Comparison of ENCODE assay signal across 8 mouse cellular contexts in genomic region chr6:119792562-119792961, GRCm38 (mm10). TPM values are rescaled to one million over a fixed set of nuclear protein-coding genes. Genes with fewer than 3 reads are reported as not detected.
DNase-seq lines count a peak whose midpoint lies in the region; TF ChIP-seq lines count a peak whose summit lies in the region.

No protein-coding gene starts in this region.

- DNase-seq in heart, adult 2 months: peak; percentile 34 to 57
- DNase-seq in heart, postnatal 25 days (ENCODE audit: low spot score): no peak
- DNase-seq in CD8-positive naive resting alpha-beta T cell, adult 2 months (ENCODE audit: low read depth in 2 of 2, low spot score in 2 of 2): peak; percentile 16 to 52
- peak; percentile 80 for DNase-seq in brain, embryonic 14.5 days (ENCODE audit: low read depth)
- peak; percentile 41 for DNase-seq in fibroblast of lung, adult 2 months (ENCODE audit: low read depth)
- DNase-seq in large intestine, adult 2 months (ENCODE audit: low read depth, low spot score): peak; percentile 16
- peak; percentile 75 for DNase-seq in lung, postnatal 10 days
- DNase-seq in spleen, postnatal 10 days (ENCODE audit: low spot score in 2 of 2): peak; percentile 12 to 60

- peak; percentile 92 for TF ChIP-seq CTCF in heart, adult 2 months (IDR thresholded peaks at IDR 0.05)
- peak; percentile 78; the same call in 1 of the 2 replicates for TF ChIP-seq CTCF in brain, embryonic 14.5 days (IDR thresholded peaks at IDR 0.05; ENCODE audit: borderline replicate concordance, extremely low read depth, insufficient read depth, insufficient read length)

- peaks cover 2% of the 10 kb centered on the region; the same call in 1 of the 2 replicates for H3K79me2 ChIP-seq in heart, adult 2 months (replicated peaks; ENCODE audit: control insufficient read depth, insufficient read depth, low read length)

- H3K36me3 ChIP-seq in heart, adult 2 months (ENCODE audit: control insufficient read depth, insufficient read depth, low read length): no peaks in the 10 kb centered on the region

- H3K4me1 ChIP-seq in heart, adult 2 months (ENCODE audit: control insufficient read depth, insufficient read depth, low read length): no peaks in the 10 kb centered on the region

- no peaks in the 10 kb centered on the region for H3K27me3 ChIP-seq in heart, adult 2 months (ENCODE audit: control insufficient read depth, insufficient read depth, low read length)

- 28% methylated on average over 2 of the region's 2 CpGs for WGBS in heart, adult 2 months
- 16% methylated on average over 2 of the region's 2 CpGs for WGBS in large intestine, adult 2 months

- intact Hi-C loops in heart, adult 2 months (cut with DNase I): loop anchor here (1.0 to 10.0 kb wide), 4 partner anchors 132 to 532 kb away; no protein-coding TSS in a partner anchor
- intact Hi-C loops in heart, postnatal 25 days (cut with DNase I): loop anchor here (2.0 to 5.0 kb wide), 4 partner anchors 55 to 405 kb away; partner anchors contain the start of gene Erc1

- TF ChIP-seq POLR2A in heart, adult 2 months (IDR thresholded peaks at IDR 0.05; ENCODE audit: insufficient read depth, low read depth, low read length): no peak
- TF ChIP-seq POLR2A in brain, embryonic 14.5 days (IDR thresholded peaks at IDR 0.05; ENCODE audit: borderline replicate concordance, extremely low read depth, insufficient read depth, insufficient read length, poor library complexity, severe bottlenecking): no peak

- 0 out of 2 replicates have a peak, but pooled peaks have one; percentile 10 for TF ChIP-seq EP300 in heart, adult 2 months (IDR thresholded peaks at IDR 0.05; ENCODE audit: insufficient read depth, low read depth, low read length)

- H3K27ac ChIP-seq in heart, adult 2 months: no peak overlapping the region

- H3K4me3 ChIP-seq in heart, adult 2 months: no peak overlapping the region

- no peak overlapping the region for H3K9ac ChIP-seq in heart, adult 2 months (ENCODE audit: low read depth, low read length)

RNA-seq across cellular contexts. Expression of gene Erc1, which starts 55.4 kb away (rescaled TPM):
- total RNA-seq in heart, adult 2 months (2021): 10 to 100 TPM; 36.0 to 41.8 TPM
- polyA plus RNA-seq in heart, adult 2 months (2012; rRNA removed): 15.0 and 29.1 TPM in 2 replicates
- total RNA-seq in heart, postnatal 25 days (2021): 10 to 100 TPM; 38.5 to 41.1 TPM
- polyA plus RNA-seq in brain, embryonic 14.5 days (2012; rRNA removed): 35.8 and 59.9 TPM in 2 replicates
- 4.7 and 6.3 TPM in 2 replicates for polyA plus RNA-seq in large intestine, adult 2 months (2012; rRNA removed)
